Mouse (Mus musculus) brain, adult 2 months (tissue): Measurements from ENCODE around the gene Sycn.

Source experiments
- DNase-seq: peaks from one replicate; pipeline ENCODE4 v3.0.0; 2011; ENCODE audit warnings: low read depth, low spot score

Sycn gene

DNA sequence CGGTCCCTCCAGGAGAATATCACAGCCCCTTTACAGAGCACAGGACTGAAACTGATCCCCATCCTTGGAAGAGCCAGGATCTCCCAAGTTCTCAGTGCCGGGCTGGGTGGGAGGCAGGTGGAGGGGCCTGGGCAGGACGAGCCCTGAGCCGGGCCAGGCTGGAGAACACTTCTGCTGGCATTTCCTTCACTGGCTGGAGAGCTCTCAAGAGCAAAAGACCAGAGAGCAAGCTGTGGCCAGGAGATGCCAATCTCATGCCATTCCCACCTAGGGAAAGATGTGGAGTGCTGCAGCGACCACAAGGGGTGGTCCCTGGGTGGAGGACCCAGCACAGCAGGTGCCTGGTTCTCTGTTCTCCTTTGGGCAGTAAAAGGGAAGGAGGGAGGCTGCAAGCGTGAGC is 44.3 kb downstream of the Sycn start:
- no peak for DNase-seq

DNA sequence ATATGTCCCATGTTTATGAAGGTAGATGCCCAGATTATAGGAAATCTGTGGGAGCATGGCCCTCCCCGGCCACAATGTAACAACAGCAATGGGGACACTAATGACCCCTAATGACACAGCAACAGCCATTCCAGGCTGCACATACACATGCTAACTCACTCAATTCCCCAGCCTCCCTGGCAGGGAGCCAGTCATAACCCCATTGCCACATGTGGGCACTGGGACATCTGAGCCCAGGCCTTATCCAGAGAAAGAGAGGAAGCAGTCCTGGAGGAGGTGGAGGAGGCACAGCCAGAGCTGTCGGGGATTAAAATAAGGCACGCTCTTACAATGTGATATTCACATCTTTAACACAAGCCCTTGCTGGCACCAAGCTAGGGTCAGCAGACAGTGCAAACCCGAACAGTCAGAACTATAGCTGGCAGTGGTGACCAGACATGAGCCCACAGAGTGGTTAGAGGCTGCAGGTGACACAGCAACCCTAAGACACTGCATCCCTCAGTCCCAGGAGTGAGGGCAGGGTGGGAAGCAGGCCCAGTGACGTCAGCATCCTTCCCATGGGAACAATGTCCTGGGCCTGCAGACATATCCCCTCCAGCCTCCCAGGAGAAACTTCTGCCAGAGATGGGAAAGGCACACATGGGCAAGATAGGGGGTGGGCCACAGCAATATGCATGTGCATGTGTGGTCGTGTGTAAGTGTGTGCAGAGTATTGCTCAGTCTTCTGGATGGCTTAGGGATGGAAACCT is 46.2 kb downstream of the Sycn start:
- no peak for DNase-seq

DNA sequence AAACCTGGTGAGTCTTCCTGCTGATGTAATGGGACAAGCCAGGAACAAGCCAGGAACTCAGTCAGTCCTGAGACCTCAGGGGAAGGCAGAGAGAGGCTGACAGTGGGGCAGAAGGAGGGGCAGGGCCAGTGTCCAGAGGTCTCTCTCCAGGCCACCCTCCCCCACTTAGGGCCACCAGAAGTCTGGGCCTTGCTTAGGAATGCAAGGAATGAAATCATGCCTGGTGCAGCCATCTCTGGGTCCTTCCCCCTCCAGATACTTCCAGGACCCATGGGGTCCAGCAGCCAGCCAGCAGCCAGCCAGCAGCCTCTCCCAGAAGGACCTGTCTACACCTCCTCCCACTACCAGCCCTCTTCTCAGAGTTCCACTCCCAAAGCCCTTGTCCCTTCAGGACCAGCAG is 47.0 kb downstream of the Sycn start:
- DNase-seq = no peak
